Mouse (Mus musculus) gastrocnemius, postnatal 14 days (tissue): ENCODE data around the gene Pim2. TPM values are rescaled to one million over a fixed set of nuclear protein-coding genes. Genes with fewer than 3 reads are reported as not detected.
"Not testable (repeated sequence)": the region's sequence is repeated elsewhere in the genome, so short reads cannot be mapped to it uniquely, and the experiment has no call there.

Experiments
- DNase-seq: peaks from one replicate; pipeline ENCODE4 v3.0.0; 2021; ENCODE audit warnings: mixed read lengths
- intact Hi-C: fragments of 180-260 bp; cut with DNase I; formaldehyde crosslinking; loops from one replicate; pipeline ENCODE4 v1.15.1; 2025; ENCODE audit warnings: low total_unique reads
- total RNA-seq, 2 experiments: library from RNA; stranded (reverse); gene quantifications; 2 replicates each; pipeline ENCODE4 v1.2.3; 2021

The Pim2 gene
- total RNA-seq, 2 experiments from 2014 or later = 1.1 to 1.2 TPM

GRCm38 (mm10) chrX:7898880-7899874 lies 21.1 kb downstream of the Pim2 start, which contains the start of the genes Pqbp1 and Timm17b:
TSS of gene Pqbp1 (minus strand) at chrX:7899269.
TSS of gene Timm17b (plus strand) at chrX:7899357.
- DNase-seq = peak; percentile 87
- intact Hi-C loops = no loop called here

- DNase-seq = no peak
- intact Hi-C loops = no loop called here
These were observed 26.4 kb downstream of the Pim2 start for GRCm38 (mm10) chrX:7904441-7904840.

GRCm38 (mm10) chrX:7907735-7908134 lies 29.7 kb downstream of the Pim2 start, which contains the start of gene Gm10491:
TSS of gene Gm10491 (minus strand) at chrX:7907835.
- intact Hi-C loops = no loop called here
- no peak for DNase-seq

GRCm38 (mm10) chrX:7909242-7909641 lies 31.2 kb downstream of the Pim2 start, which contains the start of gene Gm10490:
TSS of gene Gm10490 (plus strand) at chrX:7909542.
- DNase-seq, intact Hi-C loops: not testable (repeated sequence)

DNA sequence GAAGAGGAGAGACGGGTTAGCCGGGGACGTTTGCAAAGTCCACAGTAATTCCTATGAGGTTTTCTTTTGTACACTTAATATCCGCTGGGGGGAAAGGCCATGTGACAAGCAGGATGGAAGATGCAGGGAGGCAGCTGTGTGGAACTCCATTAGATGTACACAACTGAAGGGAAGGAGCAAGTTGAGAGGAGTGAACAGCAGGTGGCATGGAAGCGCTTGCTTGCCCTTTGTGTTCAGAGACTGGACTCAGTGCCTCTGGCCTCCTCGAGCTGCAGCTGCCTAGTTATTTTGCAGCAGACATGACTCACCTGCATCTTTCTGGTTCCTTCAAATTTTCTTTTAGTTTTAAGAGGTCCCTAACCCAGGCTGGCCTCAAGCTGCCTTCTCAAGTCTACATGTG lies 32.4 kb downstream of the Pim2 start:
- intact Hi-C loops = no loop called here
- DNase-seq = no peak

DNA sequence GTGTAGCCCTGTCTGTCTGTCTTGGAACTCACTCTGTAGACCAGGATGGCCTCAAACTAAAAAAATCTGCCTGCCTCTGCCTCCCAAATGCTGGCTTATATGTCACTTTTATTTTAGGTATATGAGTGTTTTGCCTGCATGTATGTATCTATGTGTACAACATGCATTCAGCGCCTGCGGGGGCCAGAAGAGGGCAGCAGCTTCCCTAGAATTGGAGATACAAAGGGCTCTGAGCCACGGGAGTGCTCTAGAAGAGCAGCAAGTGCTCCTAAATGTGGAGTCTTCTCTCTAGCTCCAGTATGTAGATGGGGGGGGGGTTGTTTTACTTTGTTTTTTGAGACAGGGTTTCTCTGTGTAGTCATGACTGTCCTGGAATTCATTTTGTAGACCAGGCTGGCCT lies 37.6 kb downstream of the Pim2 start:
- intact Hi-C loops = loop anchor here (5.0 kb wide), 1 partner anchor 102 kb away; the partner anchor contains the start of gene Glod5

DNA sequence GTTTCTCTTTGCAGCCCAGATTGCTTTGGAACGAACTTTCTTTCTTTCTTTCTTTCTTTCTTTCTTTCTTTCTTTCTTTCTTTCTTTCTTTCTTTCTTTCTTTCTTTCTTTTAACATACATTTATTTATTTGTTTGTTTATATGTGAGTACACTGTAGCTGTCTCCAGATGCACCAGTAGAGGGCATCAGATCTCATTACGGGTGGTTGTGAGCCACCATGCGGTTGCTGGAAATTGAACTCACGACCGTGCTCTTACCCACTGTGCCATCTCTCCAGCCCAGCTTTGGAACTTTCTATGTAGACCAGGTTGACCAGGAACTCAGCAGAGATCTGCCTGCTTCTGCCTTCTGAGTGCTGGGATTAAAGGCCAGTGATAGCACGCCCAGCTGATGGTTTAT lies 39.9 kb downstream of the Pim2 start:
- DNase-seq = not testable (repeated sequence)
- intact Hi-C loops = loop anchor here (5.0 kb wide), 1 partner anchor 99 kb away; the partner anchor contains the start of gene Glod5

More for the DNA sequence above, 37.6 kb downstream of the Pim2 start:
- DNase-seq = not testable (repeated sequence)

GRCm38 (mm10) chrX:7919601-7920383 lies 41.7 kb downstream of the Pim2 start, which contains the start of gene Pcsk1n:
TSS of gene Pcsk1n (plus strand) at chrX:7919822.
- intact Hi-C loops = loop anchor here (5.0 kb wide), 1 partner anchor 98 kb away; the partner anchor contains the start of gene Glod5
- DNase-seq = no peak

DNA sequence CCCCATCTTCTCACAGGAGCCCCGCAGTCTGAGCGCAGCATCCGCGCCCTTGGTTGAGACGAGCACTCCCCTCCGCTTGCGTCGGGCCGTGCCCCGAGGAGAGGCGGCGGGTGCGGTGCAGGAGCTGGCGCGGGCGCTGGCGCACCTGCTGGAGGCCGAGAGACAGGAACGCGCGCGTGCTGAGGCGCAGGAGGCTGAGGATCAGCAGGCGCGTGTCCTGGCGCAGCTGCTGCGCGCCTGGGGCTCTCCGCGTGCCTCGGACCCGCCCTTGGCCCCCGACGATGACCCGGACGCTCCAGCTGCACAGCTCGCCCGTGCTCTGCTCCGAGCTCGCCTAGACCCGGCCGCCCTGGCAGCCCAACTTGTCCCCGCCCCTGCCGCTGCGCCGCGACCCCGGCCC lies 44.0 kb downstream of the Pim2 start:
- no peak for DNase-seq
- intact Hi-C loops = no loop called here

- DNase-seq = no peak
- intact Hi-C loops = no loop called here
These were observed 48.2 kb downstream of the Pim2 start for GRCm38 (mm10) chrX:7926266-7926665.

DNA sequence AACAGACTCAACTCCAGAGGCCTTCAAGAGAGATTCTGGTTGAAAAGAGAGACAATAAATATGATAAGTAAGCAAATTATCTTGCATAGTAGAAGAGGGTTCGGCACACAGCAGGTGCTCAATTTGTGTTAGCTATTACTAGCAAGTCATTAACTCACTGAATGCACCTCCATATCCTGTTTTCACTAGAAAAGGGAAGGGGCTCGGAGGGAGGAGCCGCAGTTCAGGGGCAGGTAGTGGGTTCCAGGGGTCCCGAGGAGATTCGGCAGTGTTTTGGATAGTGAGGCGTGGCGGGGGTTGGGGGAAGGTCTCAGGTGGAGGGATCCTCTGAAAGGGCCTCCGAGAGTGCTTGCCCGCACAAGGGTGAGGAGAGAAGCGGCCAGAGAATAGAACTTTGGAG lies 49.1 kb downstream of the Pim2 start:
- DNase-seq = no peak
- intact Hi-C loops = no loop called here

- intact Hi-C loops = no loop called here
- no peak for DNase-seq
These were observed 50.3 kb downstream of the Pim2 start, which contains the start of gene Eras for GRCm38 (mm10) chrX:7928270-7928790. TSS of gene Eras (minus strand) at chrX:7928607.

Other genes starting within 250 kb of the Pim2 start
- gene Syp, start 239.8 kb upstream of the Pim2 start, total RNA-seq = 1 to 10 TPM in 1 of 2 experiments, under 1 TPM in 1; 0.86 to 1.4 TPM
- gene Prickle3, start 221.0 kb upstream of the Pim2 start, total RNA-seq = 10 to 100 TPM; 10.3 to 18.7 TPM
- 10 to 100 TPM; 40.3 to 50.8 TPM for gene Plp2, start 206.9 kb upstream of the Pim2 start, total RNA-seq
- 1 to 10 TPM; 4.4 to 6.4 TPM for gene Magix, start 197.0 kb upstream of the Pim2 start, total RNA-seq
- gene Gpkow, start 181.1 kb upstream of the Pim2 start, total RNA-seq = 10 to 100 TPM; 15.9 to 16.4 TPM
- 10 to 100 TPM; 20.4 to 22.8 TPM for gene Wdr45, start 163.9 kb upstream of the Pim2 start, total RNA-seq
- not detected for gene Gm45208, start 156.0 kb upstream of the Pim2 start, total RNA-seq
- gene Praf2, start 149.8 kb upstream of the Pim2 start, total RNA-seq = 1 to 10 TPM; 6.1 to 9.0 TPM
- gene Ccdc120, start 127.4 kb upstream of the Pim2 start, total RNA-seq = 1 to 10 TPM in 1 of 2 experiments, under 1 TPM in 1; 0.86 to 1.8 TPM
- gene Tfe3, start 115.7 kb upstream of the Pim2 start, total RNA-seq = 1 to 10 TPM; 8.8 to 9.7 TPM
- gene Gripap1, start 88.5 kb upstream of the Pim2 start, total RNA-seq = 10 to 100 TPM; 16.8 to 17.4 TPM
- gene Kcnd1, start 56.0 kb upstream of the Pim2 start, total RNA-seq = under 1 TPM; 0.66 to 0.68 TPM
- gene Otud5, start 36.9 kb upstream of the Pim2 start, total RNA-seq = 10 to 100 TPM; 16.8 to 19.1 TPM
- gene Slc35a2, start 5.8 kb downstream of the Pim2 start, total RNA-seq = 10 to 100 TPM in 1 of 2 experiments, 1 to 10 TPM in 1; 8.7 to 10.2 TPM
- gene Pqbp1, start 21.0 kb downstream of the Pim2 start, total RNA-seq = 10 to 100 TPM; 27.3 to 32.0 TPM
- 10 to 100 TPM; 43.9 to 44.8 TPM for gene Timm17b, start 21.1 kb downstream of the Pim2 start, total RNA-seq
- gene Gm10491, start 29.6 kb downstream of the Pim2 start, total RNA-seq = not detected
- gene Gm10490, start 31.3 kb downstream of the Pim2 start, total RNA-seq = not detected
- gene Pcsk1n, start 41.6 kb downstream of the Pim2 start, total RNA-seq = under 1 TPM in 1 of 2 experiments, not detected in 1; 0.14 TPM
- not detected for gene Eras, start 50.3 kb downstream of the Pim2 start, total RNA-seq
- gene Hdac6, start 69.6 kb downstream of the Pim2 start, total RNA-seq = 1 to 10 TPM; 5.0 to 5.5 TPM
- gene Gata1, start 99.8 kb downstream of the Pim2 start, total RNA-seq = under 1 TPM in 1 of 2 experiments, not detected in 1; 0.21 TPM
- gene Glod5, start 140.2 kb downstream of the Pim2 start, total RNA-seq = not detected
- gene Suv39h1, start 196.5 kb downstream of the Pim2 start, total RNA-seq = 1 to 10 TPM; 5.2 to 5.5 TPM
- gene Was, start 212.2 kb downstream of the Pim2 start, total RNA-seq = under 1 TPM; 0.84 to 0.93 TPM